In genomic region chr11:97974746-97975145, GRCm38 (mm10) we compare ENCODE assay signal across 12 mouse cellular contexts.
A peak's percentile ranks its signal among the peaks of the same experiment; 100 is the strongest.
DNase-seq lines count a peak whose midpoint lies in the region.
"Had no signal": no experiment of that assay in that cellular context is flagged by ENCODE, and none has a peak within 500 bp of the region (broad histone marks: within the 10 kb centered on the region; RNA-seq: fewer than 3 reads in every experiment).

No protein-coding gene starts in this region.

- DNase-seq in kidney, adult 11 months = peak; percentile 26
- DNase-seq in kidney, postnatal 10 days = no peak
- DNase-seq in kidney, adult 9 months = peak; percentile 50
- no peak for DNase-seq in kidney, postnatal 4 days
- DNase-seq in kidney, postnatal 14 days = peak; percentile 40
- no peak for DNase-seq in cerebellum, adult 18-20 months
- DNase-seq: adrenal gland, adult 2 months; adrenal gland, postnatal 25 days; cerebellum, adult 2 months; gastrocnemius, postnatal 10 days; heart, adult 18-20 months; heart, postnatal 14 days had no signal

Comparison
In these comparisons a context has a peak if more than half of its experiments do, and no peak if none do; other contexts are left out.
1. DNase-seq: peak in kidney, adult 11 months (single experiment), kidney, adult 9 months (single experiment) and kidney, postnatal 14 days (single experiment); none in kidney, postnatal 10 days (single experiment), kidney, postnatal 4 days (0 of 2) and cerebellum, adult 18-20 months (0 of 2).